Mouse (Mus musculus) CH12.LX (cell line): ENCODE results near the gene Rgs12. TPM values are rescaled to one million over a fixed set of nuclear protein-coding genes. Genes with fewer than 3 reads are reported as not detected.
A peak's percentile ranks its signal among the peaks of the same experiment; 100 is the strongest.

ENCODE experiments used
- DNase-seq: peaks from one replicate; pipeline ENCODE4 v3.0.0-alpha.2; 2013; ENCODE audit errors: extremely low read depth
- H3K27ac ChIP-seq: 2 replicates; pipeline ENCODE4 v1.5.1; 2012; ENCODE audit warnings: low read depth, mild to moderate bottlenecking, control low read depth, moderate library complexity; ENCODE audit not compliant: insufficient read depth
- H3K27me3 ChIP-seq: replicated peaks from 2 replicates; pipeline ENCODE3; 2012; ENCODE audit warnings: inconsistent platforms
- H3K36me3 ChIP-seq, 2 experiments: replicated peaks in 1 of 2; 2 replicates each; pipeline versions ENCODE3 to v1.6.1; 2012; ENCODE audit warnings: inconsistent platforms in 1 of 2, low read length in 1 of 2, mild to moderate bottlenecking in 1 of 2, mixed read lengths in 1 of 2, moderate library complexity in 1 of 2; ENCODE audit not compliant: control insufficient read depth in 1 of 2, insufficient read depth in 1 of 2
- H3K4me1 ChIP-seq, 2 experiments: 2 replicates each; pipeline ENCODE4 v1.6.1; 2012; ENCODE audit warnings: inconsistent platforms in 1 of 2, moderate library complexity in 1 of 2; ENCODE audit not compliant: insufficient read depth in 2 of 2, control insufficient read depth in 1 of 2
- H3K4me2 ChIP-seq: 2 replicates; pipeline ENCODE4 v1.6.1; 2012; ENCODE audit warnings: low read depth, mild to moderate bottlenecking, control low read depth; ENCODE audit not compliant: poor library complexity, insufficient read depth, severe bottlenecking
- H3K4me3 ChIP-seq, 3 experiments: fragments of 150-350 bp in 1 of 3; sonication (generic) in 1 of 3; replicated peaks in 1 of 3; 2 replicates each; pipeline versions ENCODE3 to v1.5.1; 2011 to 2012; ENCODE audit warnings: low read depth in 2 of 3, low read length in 2 of 3, mild to moderate bottlenecking in 2 of 3, moderate library complexity in 2 of 3, control low read depth in 1 of 3, improper control_type of control experiment in 1 of 3, inconsistent platforms in 1 of 3, mixed read lengths in 1 of 3; ENCODE audit not compliant: poor library complexity in 1 of 3
- H3K79me2 ChIP-seq: replicated peaks from 2 replicates; pipeline ENCODE4 v1.6.1; 2012; ENCODE audit warnings: mild to moderate bottlenecking, moderate library complexity; ENCODE audit not compliant: control insufficient read depth, poor library complexity, insufficient read depth, severe bottlenecking; ENCODE audit errors: extremely low read depth
- H3K9ac ChIP-seq: 2 replicates; pipeline ENCODE4 v1.6.1; 2012; ENCODE audit warnings: low read depth, mild to moderate bottlenecking, control low read depth, moderate library complexity; ENCODE audit not compliant: insufficient read depth
- H3K9me3 ChIP-seq: replicated peaks from 2 replicates; pipeline ENCODE3; 2012; ENCODE audit warnings: low read length, inconsistent platforms, mixed read lengths
- BHLHE40 ChIP-seq: IDR thresholded peaks from 2 replicates; pipeline ENCODE4 v1.6.1; 2011; ENCODE audit warnings: mild to moderate bottlenecking, low read depth, low read length, improper control_type of control experiment
- CHD1 ChIP-seq: IDR thresholded peaks from 2 replicates; pipeline ENCODE4 v1.6.1; 2012; ENCODE audit warnings: low read depth, low read length, improper control_type of control experiment, inconsistent platforms
- CTCF ChIP-seq, 2 experiments: IDR thresholded peaks in 1 of 2; conservative IDR thresholded peaks in 1 of 2; 2 replicates each; pipeline ENCODE4 v1.5.1; 2011 to 2012; ENCODE audit warnings: low read depth in 2 of 2, low read length in 2 of 2, improper control_type of control experiment in 1 of 2, inconsistent platforms in 1 of 2, mild to moderate bottlenecking in 1 of 2, moderate library complexity in 1 of 2
- ELF1 ChIP-seq: IDR thresholded peaks from 2 replicates; pipeline ENCODE4 v1.6.1; 2014; ENCODE audit warnings: low read depth, mild to moderate bottlenecking, inconsistent platforms, low read length, improper control_type of control experiment
- JUND ChIP-seq: conservative IDR thresholded peaks from 2 replicates; pipeline ENCODE4 v1.6.1; 2011; ENCODE audit warnings: low read depth, low read length, improper control_type of control experiment
- MAZ ChIP-seq: IDR thresholded peaks from 2 replicates; pipeline ENCODE4 v1.6.1; 2012; ENCODE audit warnings: low read depth, mild to moderate bottlenecking, inconsistent platforms, low read length, improper control_type of control experiment, moderate library complexity
- PAX5 ChIP-seq: IDR thresholded peaks from 2 replicates; pipeline ENCODE4 v1.6.1; 2012; ENCODE audit warnings: low read length, inconsistent platforms, mixed read lengths
- POLR2A ChIP-seq: IDR thresholded peaks from 2 replicates; pipeline ENCODE4 v1.6.1; 2011; ENCODE audit warnings: low read depth, mild to moderate bottlenecking, improper control_type of control experiment, low read length
- POLR2AphosphoS2 ChIP-seq: IDR thresholded peaks from 2 replicates; pipeline ENCODE4 v1.6.1; 2011; ENCODE audit warnings: low read depth, low read length, improper control_type of control experiment
- RAD21 ChIP-seq: IDR thresholded peaks from 2 replicates; pipeline ENCODE4 v1.6.1; 2011; ENCODE audit warnings: low read depth, mild to moderate bottlenecking, low read length, improper control_type of control experiment, moderate library complexity
- SIN3A ChIP-seq: IDR thresholded peaks from 2 replicates; pipeline ENCODE4 v1.6.1; 2012; ENCODE audit warnings: low read length, improper control_type of control experiment, inconsistent platforms
- USF2 ChIP-seq: conservative IDR thresholded peaks from 2 replicates; pipeline ENCODE4 v1.6.1; 2011; ENCODE audit warnings: low read depth, low read length, improper control_type of control experiment
- dilution Hi-C: fragments of 300-500 bp; cut with MboI; formaldehyde crosslinking; loops from 2 replicates; pipeline ENCODE4 v1.14.3; 2020; ENCODE audit warnings: low sequenced_read_pairs; ENCODE audit not compliant: extremely low pct_unique_long_range_greater_than_20kb, extremely low pct_ligation_motif_present
- in situ Hi-C: fragments of 300-500 bp; cut with MboI; formaldehyde crosslinking; loops from 3 replicates; pipeline ENCODE4 v1.14.3; 2019; ENCODE audit warnings: low sequenced_read_pairs, low pct_ligation_motif_present, low pct_unique_long_range_greater_than_20kb, mixed read lengths
- polyA plus RNA-seq: library from polyadenylated mRNA; unstranded; fragments of >175 nt; gene quantifications from 2 replicates; pipeline ENCODE4 v1.2.1, GENCODE M21; 2012; ENCODE audit warnings: low read depth; ENCODE audit not compliant: insufficient read length
- total RNA-seq, 2 experiments: library from RNA; depleted of rRNA; stranded (reverse); fragments of 300-350 nt in 1 of 2; fragments of >200 nt in 1 of 2; gene quantifications; 2 replicates each; pipeline ENCODE4 v1.2.3; 2012 to 2014

Rgs12 gene
- total RNA-seq (2012; rRNA removed) (5.9 and 6.8 TPM in 2 replicates), total RNA-seq (2014; rRNA removed) (9.8 and 10.1 TPM in 2 replicates), polyA plus RNA-seq (8.1 and 8.3 TPM in 2 replicates)

DNA sequence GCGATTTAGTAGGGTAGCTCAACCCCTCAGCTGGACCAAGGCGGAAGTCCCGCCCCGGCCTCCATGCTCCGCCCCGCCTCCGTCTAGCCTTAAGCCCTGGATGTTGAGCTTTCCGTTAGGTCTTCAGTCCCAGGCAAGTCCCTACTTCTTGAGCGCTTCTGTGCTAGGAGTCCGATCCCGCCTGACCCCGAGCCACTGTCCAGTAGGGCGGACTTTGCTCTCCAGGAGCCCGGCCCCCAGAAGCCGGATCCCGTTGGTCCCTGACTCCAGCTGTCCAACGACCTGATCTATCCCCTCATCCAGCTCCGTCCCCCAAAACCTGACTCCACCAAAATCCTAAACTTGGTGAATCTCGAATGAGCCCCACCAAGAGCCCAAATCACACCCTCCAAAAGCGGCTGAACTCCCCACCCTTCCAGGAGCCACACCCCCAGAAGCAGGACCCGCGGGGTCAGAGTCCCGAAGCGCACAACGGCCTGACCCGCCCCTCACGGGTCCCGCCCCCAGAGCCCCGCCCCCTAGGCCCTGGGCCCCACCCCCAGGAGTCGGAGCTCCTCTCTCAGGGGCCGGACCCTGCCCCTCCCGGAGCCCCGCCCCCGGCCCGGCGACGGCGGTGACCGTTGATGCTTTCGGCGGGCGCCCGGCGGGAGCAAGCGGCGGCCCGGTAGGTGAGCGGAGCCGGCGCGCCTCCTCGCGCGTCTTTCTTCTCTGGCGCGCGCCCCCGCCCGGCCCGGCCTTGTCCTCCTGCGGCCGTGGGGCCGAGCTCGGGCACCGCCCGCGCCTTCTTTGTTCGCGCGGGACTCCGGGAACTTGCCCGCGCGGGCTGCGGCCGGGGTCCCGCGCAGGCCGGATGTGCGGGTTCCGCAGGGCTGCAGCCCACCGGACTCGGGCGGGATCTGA, at the start of gene Rgs12:
Gene Rgs12, plus strand, starts transcription at position 585 of the 900 bp plus-strand sequence.
- H3K4me1 ChIP-seq: peaks cover 3 to 10% of the 10 kb centered on the region in 2 experiments; a peak in 3 of 4 replicates
- no peaks in the 10 kb centered on the region for H3K36me3 ChIP-seq
- H3K79me2 ChIP-seq: no peaks in the 10 kb centered on the region
- in situ Hi-C loops: no loop called here
- H3K9ac ChIP-seq: peak within 1 kb of the TSS; percentile 65
- peaks cover 88% of the 10 kb centered on the region for H3K27me3 ChIP-seq
- peak within 1 kb of the TSS; percentile 94 for H3K4me2 ChIP-seq
- dilution Hi-C loops: no loop called here
- DNase-seq: peak; percentile 69
- peak within 1 kb of the TSS; percentile 60 to 82 (median 65) for H3K4me3 ChIP-seq
- no peak within 1 kb of the TSS for H3K27ac ChIP-seq
- H3K9me3 ChIP-seq: peaks cover 19% of the 10 kb centered on the region
- TF ChIP-seq CHD1 (no peak), MAZ (no peak), CTCF (conservative IDR thresholded peaks at IDR 0.05 in 1 of 2, IDR thresholded peaks at IDR 0.05 in 1 of 2; ENCODE audit: low read depth in 2 of 2, low read length in 2 of 2) (no peak), SIN3A (no peak; the same call in 1 of the 2 replicates), ELF1 (peak; percentile 85), POLR2A (0 out of 2 replicates have a peak, but pooled peaks have one; percentile 42), JUND (no peak), POLR2AphosphoS2 (no peak), USF2 (no peak)
- TF ChIP-seq, all 38 proteins: peak for 2

DNA sequence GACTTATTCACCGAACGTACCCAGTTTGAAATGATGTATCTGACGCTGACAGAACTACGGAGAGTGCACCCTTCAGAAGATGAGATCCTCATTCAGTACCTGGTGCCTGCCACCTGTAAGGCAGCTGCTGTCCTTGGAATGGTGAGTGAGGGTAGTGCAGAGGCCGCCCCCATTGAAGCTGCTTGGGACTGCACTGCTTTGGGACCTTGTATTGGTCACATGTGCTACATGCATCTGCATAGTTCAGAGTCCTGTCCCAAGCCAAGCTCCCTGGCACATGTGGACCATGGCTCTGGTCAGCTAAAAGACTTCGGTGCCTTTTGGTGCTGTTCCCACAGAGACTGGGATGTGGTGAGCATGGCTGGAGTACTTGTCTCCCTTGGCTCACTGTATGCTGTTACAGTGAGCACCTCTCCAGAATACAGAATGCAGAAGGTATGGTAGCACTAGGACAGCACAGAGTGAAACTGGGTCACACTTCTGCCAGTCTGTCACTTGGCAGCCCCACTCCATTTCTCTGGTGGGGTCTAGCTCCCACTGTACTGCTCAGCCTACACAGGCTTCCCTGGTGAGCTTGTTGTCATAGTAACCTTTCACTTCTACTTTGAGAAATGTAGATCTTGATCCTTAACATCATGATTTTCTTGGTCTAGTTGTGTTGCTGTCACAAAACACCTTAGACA, 49.3 kb upstream of the Rgs12 start:
- DNase-seq: no peak
- H3K9ac ChIP-seq: no peak overlapping the region
- H3K9me3 ChIP-seq: no peaks in the 10 kb centered on the region
- no peaks in the 10 kb centered on the region for H3K79me2 ChIP-seq
- H3K4me3 ChIP-seq: no peak overlapping the region
- H3K4me2 ChIP-seq: no peak overlapping the region
- no peaks in the 10 kb centered on the region for H3K4me1 ChIP-seq
- no peak overlapping the region for H3K27ac ChIP-seq
- in situ Hi-C loops: no loop called here
- peaks cover 81 to 96% of the 10 kb centered on the region in 2 experiments for H3K36me3 ChIP-seq
- dilution Hi-C loops: no loop called here
- no peaks in the 10 kb centered on the region for H3K27me3 ChIP-seq
- TF ChIP-seq BHLHE40 (no peak), RAD21 (no peak), PAX5 (no peak)
